Mouse (Mus musculus) adipose tissue, adult 10 weeks (tissue): ENCODE measurements around the gene Slc5a4a. TPM values are rescaled to one million over a fixed set of nuclear protein-coding genes. Genes with fewer than 3 reads are reported as not detected.

Experiments used
- polyA plus RNA-seq: library from polyadenylated mRNA; stranded (reverse); fragments of 350-450 nt; fragmentation: Illumina TruSeq; extraction: RNeasy Lipid Tissue Mini Kit (QIAGEN cat#74804); gene quantifications from one replicate; pipeline ENCODE4 v1.2.3, GENCODE M21; 2014; ENCODE audit warnings: low read depth, low replicate concordance

The Slc5a4a gene
- polyA plus RNA-seq = not detected

DNA sequence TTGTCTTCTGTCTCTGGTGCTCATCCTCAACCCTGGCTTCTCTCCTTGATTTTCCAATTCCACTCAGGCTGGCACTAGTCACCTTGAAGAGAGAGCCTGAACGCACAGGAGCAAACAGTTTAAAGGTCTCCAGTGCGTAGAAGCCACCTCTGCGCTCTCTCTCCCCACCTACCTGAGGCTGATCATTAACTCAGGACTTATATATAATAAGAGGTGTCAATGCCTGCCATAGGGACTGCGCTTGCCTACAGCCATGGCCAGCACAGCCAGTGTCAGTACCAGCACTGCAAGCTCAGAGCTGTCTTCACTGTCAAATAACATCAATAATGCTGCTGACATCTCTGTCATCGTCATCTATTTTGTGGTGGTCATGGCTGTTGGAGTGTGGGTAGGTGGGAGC lies at the start of gene Slc5a4a:
TSS of gene Slc5a4a (plus strand) at position 174 of the 400 bp plus-strand sequence.

DNA sequence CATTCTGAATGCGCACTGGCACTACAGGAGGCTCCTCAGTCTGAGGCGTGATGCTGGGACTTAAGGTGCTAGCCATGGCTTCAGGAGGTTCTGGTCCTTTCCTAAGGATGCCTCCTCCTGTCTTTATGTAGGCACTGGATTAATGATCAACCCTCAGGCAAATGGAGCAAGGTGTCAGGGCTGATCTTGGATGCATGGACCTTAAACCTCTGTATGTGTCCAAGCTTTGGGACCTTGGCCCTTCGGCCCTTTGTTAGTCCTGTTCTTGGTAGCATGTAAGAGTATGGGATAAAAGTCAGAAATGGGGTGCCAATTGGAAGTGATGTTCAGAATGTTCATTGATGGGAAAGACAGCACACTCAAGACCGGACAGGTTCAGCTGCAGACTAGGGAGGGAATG lies 36.4 kb upstream of the Slc5a4a start, which contains the start of gene Slc5a4b:
TSS of gene Slc5a4b (minus strand) at position 101 of the 400 bp plus-strand sequence.

DNA sequence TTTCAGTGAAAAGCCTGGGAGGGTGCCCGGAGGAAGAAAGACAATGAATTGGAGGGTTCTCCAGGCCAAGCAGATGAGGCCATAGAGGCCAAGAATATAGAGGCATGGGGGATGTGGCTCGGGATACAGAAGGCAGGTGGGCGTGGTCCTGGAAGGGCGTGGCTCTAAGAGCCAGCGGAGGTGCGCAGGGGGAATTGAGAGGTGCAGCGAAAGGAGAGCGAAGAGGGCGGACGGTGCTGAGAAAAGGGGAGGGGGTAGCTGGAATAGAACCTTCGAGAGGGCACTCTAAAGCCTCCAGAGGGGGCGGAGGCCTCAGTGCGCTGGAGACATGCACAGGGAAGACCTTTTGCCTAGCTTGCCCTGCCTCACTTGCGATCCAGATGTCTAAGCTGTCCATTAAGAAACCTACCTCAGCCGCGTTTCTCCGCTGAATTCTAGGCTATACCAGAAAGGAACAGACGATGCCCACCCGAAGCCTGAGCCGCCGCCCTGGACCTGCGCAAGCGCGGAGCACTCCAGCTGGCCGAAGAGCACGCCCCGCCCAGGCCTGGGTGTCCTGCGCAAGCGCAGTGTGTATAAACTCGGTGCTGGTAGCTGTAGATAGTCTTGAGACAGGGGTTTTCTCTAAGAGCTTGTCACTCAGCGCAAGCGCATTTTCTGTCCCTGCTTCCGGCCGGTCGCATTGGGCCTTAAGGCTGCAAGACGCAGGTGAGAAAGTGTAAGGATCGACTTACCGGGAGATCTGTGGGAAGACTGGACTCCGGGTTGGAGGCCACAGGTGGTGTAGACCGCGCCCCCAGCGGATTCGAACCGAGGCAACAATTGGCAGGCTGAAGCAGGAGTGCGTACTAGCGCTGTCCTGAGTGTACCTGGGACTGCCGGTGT lies 90.3 kb downstream of the Slc5a4a start, which contains the start of gene Prmt2:
TSS of gene Prmt2 (minus strand) at position 525 of the 885 bp plus-strand sequence.

Other genes starting within 250 kb of the Slc5a4a start
- gene Smarcb1, start 225.8 kb upstream of the Slc5a4a start, polyA plus RNA-seq = 52.3 TPM
- gene Chchd10, start 214.3 kb upstream of the Slc5a4a start, polyA plus RNA-seq = 104 TPM
- gene Mmp11, start 211.0 kb upstream of the Slc5a4a start, polyA plus RNA-seq = 9.3 TPM
- 3.2 TPM for gene Gm867, start 206.8 kb upstream of the Slc5a4a start, polyA plus RNA-seq
- 0.93 TPM for gene Vpreb3, start 204.4 kb upstream of the Slc5a4a start, polyA plus RNA-seq
- gene Gm5134, start 192.9 kb upstream of the Slc5a4a start, polyA plus RNA-seq = 0.34 TPM
- 5.1 TPM for gene Zfp280b, start 114.8 kb upstream of the Slc5a4a start, polyA plus RNA-seq
- not detected for gene Slc5a4b, start 36.5 kb upstream of the Slc5a4a start, polyA plus RNA-seq
- gene Prmt2, start 90.4 kb downstream of the Slc5a4a start, polyA plus RNA-seq = 29.1 TPM
- gene S100b, start 106.4 kb downstream of the Slc5a4a start, polyA plus RNA-seq = 5.2 TPM
- gene Dip2a, start 197.8 kb downstream of the Slc5a4a start, polyA plus RNA-seq = 13.6 TPM